ENCODE assay signal across 21 mouse cellular contexts in genomic region chr2:148476576-148476975, GRCm38 (mm10). TPM values are rescaled to one million over a fixed set of nuclear protein-coding genes. Genes with fewer than 3 reads are reported as not detected.
A peak's percentile ranks its signal among the peaks of the same experiment; 100 is the strongest.
DNase-seq lines count a peak whose midpoint lies in the region; ATAC-seq and TF ChIP-seq lines count a peak whose summit lies in the region.
"Had no signal": no experiment of that assay in that cellular context is flagged by ENCODE, and none has a peak within 500 bp of the region (broad histone marks: within the 10 kb centered on the region; RNA-seq: fewer than 3 reads in every experiment).

No protein-coding gene starts in this region.

- no peak overlapping the region for H3K4me3 ChIP-seq in lung, embryonic 14.5 days (ENCODE audit: low read depth, low read length)
- no peak overlapping the region for H3K4me3 ChIP-seq in lung, postnatal 0 days (ENCODE audit: low read depth, low read length)
- H3K4me3 ChIP-seq in forebrain, embryonic 13.5 days = no peak overlapping the region
- H3K4me3 ChIP-seq: forebrain, embryonic 15.5 days; heart, adult 2 months; hindbrain, embryonic 12.5 days; hindbrain, embryonic 15.5 days had no signal

- H3K4me2 ChIP-seq in lung, embryonic 14.5 days = no peak overlapping the region
- H3K4me2 ChIP-seq in lung, postnatal 0 days (replicated peaks; ENCODE audit: low read depth, low read length) = no peak overlapping the region
- no peak overlapping the region for H3K4me2 ChIP-seq in forebrain, embryonic 13.5 days
- H3K4me2 ChIP-seq: forebrain, embryonic 15.5 days; heart, embryonic 11.5 days; hindbrain, embryonic 12.5 days; hindbrain, embryonic 15.5 days had no signal

- no peaks in the 10 kb centered on the region for H3K27me3 ChIP-seq in lung, embryonic 14.5 days (ENCODE audit: insufficient read depth, low read length)
- H3K27me3 ChIP-seq in lung, postnatal 0 days (replicated peaks; ENCODE audit: insufficient read depth, low read length) = no peaks in the 10 kb centered on the region
- no peaks in the 10 kb centered on the region for H3K27me3 ChIP-seq in forebrain, embryonic 13.5 days
- H3K27me3 ChIP-seq: forebrain, embryonic 15.5 days; hindbrain, embryonic 12.5 days; hindbrain, embryonic 15.5 days; Patski had no signal

- intact Hi-C loops in left cerebral cortex, postnatal 10 days (cut with DNase I) = no loop called here

- H3K4me1 ChIP-seq in lung, embryonic 14.5 days (ENCODE audit: insufficient read depth) = peaks cover 6% of the 10 kb centered on the region; the same call in 1 of the 2 replicates
- H3K4me1 ChIP-seq in lung, postnatal 0 days (ENCODE audit: insufficient read depth, low read depth, low read length) = peaks cover 7% of the 10 kb centered on the region; the same call in 1 of the 2 replicates
- no peaks in the 10 kb centered on the region for H3K4me1 ChIP-seq in forebrain, embryonic 13.5 days
- H3K4me1 ChIP-seq: forebrain, embryonic 15.5 days; hindbrain, embryonic 15.5 days had no signal

- no peaks in the 10 kb centered on the region for H3K36me3 ChIP-seq in lung, embryonic 14.5 days (ENCODE audit: insufficient read depth)
- H3K36me3 ChIP-seq in lung, postnatal 0 days (ENCODE audit: insufficient read depth, low read length) = no peaks in the 10 kb centered on the region
- H3K36me3 ChIP-seq in forebrain, embryonic 13.5 days (ENCODE audit: poor library complexity, severe bottlenecking) = no peaks in the 10 kb centered on the region
- H3K36me3 ChIP-seq: forebrain, embryonic 15.5 days; hindbrain, embryonic 12.5 days; hindbrain, embryonic 15.5 days had no signal

- peak overlapping the region; percentile 75; the same call in 1 of the 2 replicates for H3K27ac ChIP-seq in lung, embryonic 14.5 days (ENCODE audit: low read depth)
- peak overlapping the region; percentile 38; the same call in 1 of the 2 replicates for H3K27ac ChIP-seq in lung, postnatal 0 days (ENCODE audit: low read length)
- H3K27ac ChIP-seq in forebrain, embryonic 13.5 days = no peak overlapping the region
- H3K27ac ChIP-seq: forebrain, embryonic 15.5 days; hindbrain, embryonic 12.5 days; hindbrain, embryonic 15.5 days had no signal

- no peaks in the 10 kb centered on the region for H3K9me3 ChIP-seq in lung, embryonic 14.5 days (ENCODE audit: low read depth, low read length)
- no peaks in the 10 kb centered on the region for H3K9me3 ChIP-seq in lung, postnatal 0 days (ENCODE audit: low read length)
- H3K9me3 ChIP-seq in forebrain, embryonic 13.5 days (replicated peaks) = no peaks in the 10 kb centered on the region
- H3K9me3 ChIP-seq: forebrain, embryonic 15.5 days; hindbrain, embryonic 12.5 days; hindbrain, embryonic 15.5 days had no signal

- no peak for DNase-seq in lung, embryonic 14.5 days
- no peak for DNase-seq in lung, postnatal 36 days
- no peak for DNase-seq in lung, postnatal 0 days (ENCODE audit: low spot score)
- DNase-seq in lung, postnatal 10 days = no peak
- DNase-seq in Muller cell, postnatal 12 days (ENCODE audit: inconsistent ontology term) = peak; percentile 58
- no peak for DNase-seq in left cerebral cortex, postnatal 10 days (ENCODE audit: extremely low spot score in 1 of 2, low spot score in 2 of 2)
- DNase-seq: adrenal gland, postnatal 10 days; adrenal gland, postnatal 36 days; cerebellum, adult 18-20 months; cerebellum, adult 9-10 months; cerebellum, postnatal 14 days; gastrocnemius, postnatal 25 days; heart, adult 2 months had no signal

- 51% methylated on average over 4 of the region's 4 CpGs for WGBS in lung, embryonic 14.5 days
- 58% methylated on average over 4 of the region's 4 CpGs for WGBS in lung, postnatal 0 days
- 83% methylated on average over 4 of the region's 4 CpGs for WGBS in forebrain, embryonic 13.5 days

- no peak for TF ChIP-seq CTCF in lung, embryonic 14.5 days (IDR thresholded peaks at IDR 0.05; ENCODE audit: low read depth)
- no peak for TF ChIP-seq CTCF in lung, postnatal 0 days (IDR thresholded peaks at IDR 0.05)

- no peak overlapping the region for H3K9ac ChIP-seq in lung, embryonic 14.5 days
- no peak overlapping the region for H3K9ac ChIP-seq in lung, postnatal 0 days (replicated peaks; ENCODE audit: low read depth)
- H3K9ac ChIP-seq in forebrain, embryonic 13.5 days = no peak overlapping the region
- H3K9ac ChIP-seq: forebrain, embryonic 15.5 days; hindbrain, embryonic 12.5 days; hindbrain, embryonic 15.5 days had no signal

- TF ChIP-seq EP300 in lung, postnatal 0 days (IDR thresholded peaks at IDR 0.05) = no peak

- peak; percentile 1; the same call in 1 of the 2 replicates for ATAC-seq in lung, embryonic 14.5 days (ENCODE audit: insufficient read depth)
- ATAC-seq in lung, postnatal 0 days = no peak
- no peak for ATAC-seq in forebrain, embryonic 13.5 days
- ATAC-seq: CD4-positive, CD25-positive, alpha-beta regulatory T cell, adult 4 months; forebrain, embryonic 15.5 days; Patski had no signal

RNA-seq across cellular contexts. Expression of gene Cd93, which starts 33.2 kb away (rescaled TPM):
- 33.7 and 34.4 TPM in 2 replicates for polyA plus RNA-seq in lung, embryonic 14.5 days (2014; fragmentation: Nextera tagmentation; extraction: Ambion mirVana)
- 55.9 and 59.7 TPM in 2 replicates for polyA plus RNA-seq in lung, postnatal 0 days (2015; fragmentation: Nextera tagmentation; extraction: Ambion mirVana)
- total RNA-seq in left cerebral cortex, postnatal 10 days (2021) = 10 to 100 TPM; 20.1 to 21.8 TPM
- polyA plus RNA-seq in forebrain, embryonic 13.5 days (2015; fragmentation: Nextera tagmentation; extraction: Ambion mirVana) = 5.0 and 5.9 TPM in 2 replicates
- total RNA-seq: MEL had no signal
